Mouse (Mus musculus): ENCODE data around the gene Cul7. TPM values are rescaled to one million over a fixed set of nuclear protein-coding genes. Genes with fewer than 3 reads are reported as not detected.

The Cul7 gene
- polyA plus RNA-seq, 1 experiment from 2014 or later: 54.8 TPM

GRCm38 (mm10) chr17:46642060-46642459 is 8.1 kb upstream of the Cul7 start:
- peaks cover 14% of the 10 kb centered on the region for H3K4me1 ChIP-seq (ENCODE audit: control insufficient read depth, insufficient read depth, low read length)
- 0 out of 2 replicates have a peak, but pooled peaks cover 7% of the 10 kb centered on the region for H3K36me3 ChIP-seq (ENCODE audit: control insufficient read depth, insufficient read depth, low read length)
- no peaks in the 10 kb centered on the region for H3K27me3 ChIP-seq (ENCODE audit: control insufficient read depth, insufficient read depth, low read length)
- H3K9ac ChIP-seq (ENCODE audit: low read length): no peak overlapping the region
- ATAC-seq (ENCODE audit: insufficient read depth, low FRiP score): no peak
- no peak overlapping the region for H3K4me2 ChIP-seq (ENCODE audit: low read depth, low read length)
- no peaks in the 10 kb centered on the region for H3K9me3 ChIP-seq (replicated peaks; ENCODE audit: control insufficient read depth, low read length)
- H3K4me3 ChIP-seq (replicated peaks; ENCODE audit: low read length): no peak overlapping the region
- H3K27ac ChIP-seq (ENCODE audit: low read length): no peak overlapping the region
- 86% methylated on average over 17 of the region's 17 CpGs for WGBS

- H3K9me3 ChIP-seq (replicated peaks; ENCODE audit: control insufficient read depth, low read length): no peaks in the 10 kb centered on the region
- 0 out of 2 replicates have a peak, but pooled peaks cover 7% of the 10 kb centered on the region for H3K36me3 ChIP-seq (ENCODE audit: control insufficient read depth, insufficient read depth, low read length)
Observed at GRCm38 (mm10) chr17:46644152-46644805, 5.9 kb upstream of the Cul7 start.

GRCm38 (mm10) chr17:46644916-46645475 is 5.1 kb upstream of the Cul7 start:
- Histone ChIP-seq H3K9me3 (replicated peaks; ENCODE audit: control insufficient read depth, low read length) (no peaks in the 10 kb centered on the region), H3K9ac (ENCODE audit: low read length) (peak overlapping the region; percentile 69)
- ATAC-seq (ENCODE audit: insufficient read depth, low FRiP score): peak; percentile 62

More at GRCm38 (mm10) chr17:46644152-46644805, 5.9 kb upstream of the Cul7 start:
- WGBS: 79% methylated on average over 12 of the region's 12 CpGs
- Histone ChIP-seq H3K4me2 (ENCODE audit: low read depth, low read length) (peak overlapping the region; percentile 94), H3K27me3 (ENCODE audit: control insufficient read depth, insufficient read depth, low read length) (no peaks in the 10 kb centered on the region), H3K9ac (ENCODE audit: low read length) (peak overlapping the region; percentile 69), H3K4me1 (ENCODE audit: control insufficient read depth, insufficient read depth, low read length) (peaks cover 16% of the 10 kb centered on the region), H3K4me3 (replicated peaks; ENCODE audit: low read length) (peak overlapping the region; percentile 88), H3K27ac (ENCODE audit: low read length) (peak overlapping the region; percentile 82)
- ATAC-seq (ENCODE audit: insufficient read depth, low FRiP score): no peak

GRCm38 (mm10) chr17:46645561-46646321 is 4.4 kb upstream of the Cul7 start, which contains the start of the genes Klc4 and Mrpl2:
Klc4 (minus strand) TSS chr17:46646022.
Mrpl2 (plus strand) TSS chr17:46646229.
- ATAC-seq (ENCODE audit: insufficient read depth, low FRiP score): peak; percentile 78
- Histone ChIP-seq H3K9ac (ENCODE audit: low read length) (peak within 1 kb of the TSS; percentile 87), H3K27me3 (ENCODE audit: control insufficient read depth, insufficient read depth, low read length) (no peaks in the 10 kb centered on the region), H3K9me3 (replicated peaks; ENCODE audit: control insufficient read depth, low read length) (no peaks in the 10 kb centered on the region), H3K4me1 (ENCODE audit: control insufficient read depth, insufficient read depth, low read length) (peaks cover 16% of the 10 kb centered on the region), H3K4me2 (ENCODE audit: low read depth, low read length) (peak within 1 kb of the TSS; percentile 94), H3K4me3 (replicated peaks; ENCODE audit: low read length) (peak within 1 kb of the TSS; percentile 88), H3K27ac (ENCODE audit: low read length) (peak within 1 kb of the TSS; percentile 82), H3K36me3 (ENCODE audit: control insufficient read depth, insufficient read depth, low read length) (0 out of 2 replicates have a peak, but pooled peaks cover 5% of the 10 kb centered on the region)
- WGBS: under 1% methylated on average over 52 of the region's 53 CpGs

More at GRCm38 (mm10) chr17:46644916-46645475, 5.1 kb upstream of the Cul7 start:
- WGBS: 12% methylated on average over 11 of the region's 11 CpGs
- H3K4me2 ChIP-seq (ENCODE audit: low read depth, low read length): peak overlapping the region; percentile 94
- H3K4me3 ChIP-seq (replicated peaks; ENCODE audit: low read length): peak overlapping the region; percentile 88
- H3K27ac ChIP-seq (ENCODE audit: low read length): peak overlapping the region; percentile 82
- H3K36me3 ChIP-seq (ENCODE audit: control insufficient read depth, insufficient read depth, low read length): 0 out of 2 replicates have a peak, but pooled peaks cover 7% of the 10 kb centered on the region
- H3K27me3 ChIP-seq (ENCODE audit: control insufficient read depth, insufficient read depth, low read length): no peaks in the 10 kb centered on the region
- peaks cover 16% of the 10 kb centered on the region for H3K4me1 ChIP-seq (ENCODE audit: control insufficient read depth, insufficient read depth, low read length)

- peak overlapping the region; percentile 87 for H3K9ac ChIP-seq (ENCODE audit: low read length)
- peak overlapping the region; percentile 80 for H3K27ac ChIP-seq (ENCODE audit: low read length)
- no peaks in the 10 kb centered on the region for H3K27me3 ChIP-seq (ENCODE audit: control insufficient read depth, insufficient read depth, low read length)
- H3K9me3 ChIP-seq (replicated peaks; ENCODE audit: control insufficient read depth, low read length): no peaks in the 10 kb centered on the region
- H3K4me1 ChIP-seq (ENCODE audit: control insufficient read depth, insufficient read depth, low read length): peaks cover 18% of the 10 kb centered on the region
- no peaks in the 10 kb centered on the region for H3K36me3 ChIP-seq (ENCODE audit: control insufficient read depth, insufficient read depth, low read length)
- WGBS: under 1% methylated on average over 19 of the region's 19 CpGs
- ATAC-seq (ENCODE audit: insufficient read depth, low FRiP score): peak; percentile 5; the same call in 1 of the 2 replicates
- H3K4me3 ChIP-seq (replicated peaks; ENCODE audit: low read length): peak overlapping the region; percentile 88
- H3K4me2 ChIP-seq (ENCODE audit: low read depth, low read length): peak overlapping the region; percentile 78
Observed at GRCm38 (mm10) chr17:46646322-46646662, 3.8 kb upstream of the Cul7 start.

- no peak overlapping the region; the same call in 1 of the 2 replicates for H3K9ac ChIP-seq (ENCODE audit: low read length)
- WGBS: 87% methylated on average over 7 of the region's 7 CpGs
- no peak overlapping the region for H3K4me3 ChIP-seq (replicated peaks; ENCODE audit: low read length)
- H3K36me3 ChIP-seq (ENCODE audit: control insufficient read depth, insufficient read depth, low read length): no peaks in the 10 kb centered on the region
- no peak for ATAC-seq (ENCODE audit: insufficient read depth, low FRiP score)
- no peak overlapping the region for H3K27ac ChIP-seq (ENCODE audit: low read length)
- peaks cover 28% of the 10 kb centered on the region for H3K4me1 ChIP-seq (ENCODE audit: control insufficient read depth, insufficient read depth, low read length)
- H3K4me2 ChIP-seq (ENCODE audit: low read depth, low read length): 0 out of 2 replicates have a peak overlapping the region, but pooled peaks have one; percentile 78
- H3K9me3 ChIP-seq (replicated peaks; ENCODE audit: control insufficient read depth, low read length): no peaks in the 10 kb centered on the region
- H3K27me3 ChIP-seq (ENCODE audit: control insufficient read depth, insufficient read depth, low read length): no peaks in the 10 kb centered on the region
Observed at GRCm38 (mm10) chr17:46647279-46647678, 2.9 kb upstream of the Cul7 start.

GRCm38 (mm10) chr17:46648436-46648835 is 1.7 kb upstream of the Cul7 start:
- Histone ChIP-seq H3K27me3 (ENCODE audit: control insufficient read depth, insufficient read depth, low read length) (no peaks in the 10 kb centered on the region), H3K4me1 (ENCODE audit: control insufficient read depth, insufficient read depth, low read length) (peaks cover 30% of the 10 kb centered on the region), H3K9ac (ENCODE audit: low read length) (no peak overlapping the region), H3K27ac (ENCODE audit: low read length) (no peak overlapping the region), H3K4me2 (ENCODE audit: low read depth, low read length) (no peak overlapping the region), H3K4me3 (replicated peaks; ENCODE audit: low read length) (no peak overlapping the region), H3K36me3 (ENCODE audit: control insufficient read depth, insufficient read depth, low read length) (peaks cover 10% of the 10 kb centered on the region), H3K9me3 (replicated peaks; ENCODE audit: control insufficient read depth, low read length) (no peaks in the 10 kb centered on the region)
- 90% methylated on average over 9 of the region's 9 CpGs for WGBS
- ATAC-seq (ENCODE audit: insufficient read depth, low FRiP score): no peak

GRCm38 (mm10) chr17:46649811-46650210 is 326 bp upstream of the Cul7 start:
- peak overlapping the region; percentile 89 for H3K9ac ChIP-seq (ENCODE audit: low read length)
- peak overlapping the region; percentile 97 for H3K27ac ChIP-seq (ENCODE audit: low read length)
- no peaks in the 10 kb centered on the region for H3K9me3 ChIP-seq (replicated peaks; ENCODE audit: control insufficient read depth, low read length)
- H3K4me1 ChIP-seq (ENCODE audit: control insufficient read depth, insufficient read depth, low read length): peaks cover 27% of the 10 kb centered on the region
- H3K27me3 ChIP-seq (ENCODE audit: control insufficient read depth, insufficient read depth, low read length): no peaks in the 10 kb centered on the region
- 33% methylated on average over 15 of the region's 15 CpGs for WGBS
- H3K36me3 ChIP-seq (ENCODE audit: control insufficient read depth, insufficient read depth, low read length): peaks cover 23% of the 10 kb centered on the region
- ATAC-seq (ENCODE audit: insufficient read depth, low FRiP score): no peak
- H3K4me3 ChIP-seq (replicated peaks; ENCODE audit: low read length): peak overlapping the region; percentile 75
- peak overlapping the region; percentile 76 for H3K4me2 ChIP-seq (ENCODE audit: low read depth, low read length)

All from stomach, embryonic 16.5 days (tissue).